Mouse (Mus musculus) hindbrain, embryonic 16.5 days (tissue): ENCODE measurements around the gene Epo. TPM values are rescaled to one million over a fixed set of nuclear protein-coding genes. Genes with fewer than 3 reads are reported as not detected.

Experiments used
- ATAC-seq: fragments of 200-750 bp; cut with Nextera tagmentation; 2 replicates; pipeline ENCODE4 v1.8.0; 2017; ENCODE audit warnings: moderate TSS enrichment, moderate library complexity
- H3K27ac ChIP-seq: fragments of 300-500 bp; sonication (generic); 2 replicates; pipeline ENCODE4 v1.5.1; 2014; ENCODE audit warnings: low read depth, mild to moderate bottlenecking, control low read depth, low read length, moderate library complexity
- H3K27me3 ChIP-seq: fragments of 300-500 bp; sonication (generic); replicated peaks from 2 replicates; pipeline ENCODE4 v1.6.1; 2014; ENCODE audit warnings: low read length; ENCODE audit not compliant: control insufficient read depth, insufficient read depth
- H3K36me3 ChIP-seq: fragments of 300-500 bp; sonication (generic); 2 replicates; pipeline ENCODE4 v1.6.1; 2014; ENCODE audit warnings: mild to moderate bottlenecking, low read length, moderate library complexity, mixed read lengths; ENCODE audit not compliant: control insufficient read depth, insufficient read depth
- H3K4me1 ChIP-seq: fragments of 300-500 bp; sonication (generic); 2 replicates; pipeline ENCODE4 v1.6.1; 2014; ENCODE audit warnings: low read depth, low read length; ENCODE audit not compliant: control insufficient read depth, insufficient read depth
- H3K4me2 ChIP-seq: fragments of 300-500 bp; sonication (generic); 2 replicates; pipeline ENCODE4 v1.6.1; 2014; ENCODE audit warnings: mild to moderate bottlenecking, low read length, control low read depth, moderate library complexity
- H3K4me3 ChIP-seq: fragments of 300-500 bp; sonication (generic); 2 replicates; pipeline ENCODE4 v1.5.1; 2014; ENCODE audit warnings: mild to moderate bottlenecking, low read length, control low read depth, moderate library complexity
- H3K9ac ChIP-seq: fragments of 300-500 bp; sonication (generic); 2 replicates; pipeline ENCODE4 v1.6.1; 2014; ENCODE audit warnings: low read depth, mild to moderate bottlenecking, control low read depth, low read length, moderate library complexity
- H3K9me3 ChIP-seq: fragments of 300-500 bp; sonication (generic); 2 replicates; pipeline ENCODE4 v1.6.1; 2014; ENCODE audit warnings: mild to moderate bottlenecking, low read length, moderate library complexity; ENCODE audit not compliant: control insufficient read depth
- WGBS: fragments of 180-500 bp; shearing (Covaris S2); extraction: QIAGEN DNeasy Blood & Tissue Kit; methylation state at CpG from one replicate; pipeline ENCODE4 v1.1.7; 2014; 5-methylcytosine and 5-hydroxymethylcytosine counted together
- microRNA-seq: library from miRNA; unstranded; fragments of <30 nt; microRNA quantifications from one replicate; pipeline ENCODE4, GENCODE M21; 2017
- polyA plus RNA-seq: library from polyadenylated mRNA; unstranded; fragments of >200 nt; fragmentation: Nextera tagmentation; extraction: Ambion mirVana; gene quantifications from 2 replicates; pipeline ENCODE4 v1.2.1, GENCODE M21; 2015

Gene Epo
- polyA plus RNA-seq, 1 experiment from 2014 or later = not detected

- WGBS = 80% methylated on average over 11 of the region's 11 CpGs
- Histone ChIP-seq H3K9ac (no peak overlapping the region), H3K4me2 (no peak overlapping the region), H3K27me3 (no peaks in the 10 kb centered on the region), H3K27ac (no peak overlapping the region), H3K36me3 (no peaks in the 10 kb centered on the region), H3K9me3 (no peaks in the 10 kb centered on the region), H3K4me1 (no peaks in the 10 kb centered on the region), H3K4me3 (no peak overlapping the region)
- ATAC-seq = no peak
These were observed 92.7 kb downstream of the Epo start for GRCm38 (mm10) chr5:137440216-137440855.

- no peak; the same call in 1 of the 2 replicates for ATAC-seq
- no peaks in the 10 kb centered on the region for H3K9me3 ChIP-seq
- H3K27ac ChIP-seq = no peak overlapping the region; the same call in 1 of the 2 replicates
- no peaks in the 10 kb centered on the region for H3K27me3 ChIP-seq
- H3K9ac ChIP-seq = no peak overlapping the region
- 24% methylated on average over 6 of the region's 6 CpGs for WGBS
- no peak overlapping the region for H3K4me2 ChIP-seq
- no peak overlapping the region for H3K4me3 ChIP-seq
- no peaks in the 10 kb centered on the region for H3K36me3 ChIP-seq
- no peaks in the 10 kb centered on the region for H3K4me1 ChIP-seq
These were observed 99.2 kb downstream of the Epo start for GRCm38 (mm10) chr5:137433889-137434288.

Small RNAs within 50 kb of the gene (microRNA-seq; reads per million reads assigned to microRNA genes)
- 1.5 reads per million for gene Mir6418

Other genes starting within 250 kb of the Epo start
- 86.8 and 102 TPM in 2 replicates for gene Ache, start 245.7 kb downstream of the Epo start, polyA plus RNA-seq
- gene Ufsp1, start 238.6 kb downstream of the Epo start, polyA plus RNA-seq = 25.5 and 29.6 TPM in 2 replicates
- gene Srrt, start 225.6 kb downstream of the Epo start, polyA plus RNA-seq = 88.1 and 100 TPM in 2 replicates
- 13.2 and 17.3 TPM in 2 replicates for gene Trip6, start 218.8 kb downstream of the Epo start, polyA plus RNA-seq
- gene Slc12a9, start 199.6 kb downstream of the Epo start, polyA plus RNA-seq = 24.5 and 26.7 TPM in 2 replicates
- 5.8 and 9.2 TPM in 2 replicates for gene Ephb4, start 183.1 kb downstream of the Epo start, polyA plus RNA-seq
- 0.19 and 0.24 TPM in 2 replicates for gene Zan, start 56.2 kb downstream of the Epo start, polyA plus RNA-seq
- gene Pop7, start 30.7 kb downstream of the Epo start, polyA plus RNA-seq = 79.3 and 87.0 TPM in 2 replicates
- gene Gigyf1, start 14.7 kb downstream of the Epo start, polyA plus RNA-seq = 11.8 and 16.3 TPM in 2 replicates
- gene Gnb2, start 268 bp upstream of the Epo start, polyA plus RNA-seq = 519 and 521 TPM in 2 replicates
- gene Actl6b, start 20.3 kb upstream of the Epo start, polyA plus RNA-seq = 268 and 271 TPM in 2 replicates
- gene Tfr2, start 36.6 kb upstream of the Epo start, polyA plus RNA-seq = 7.9 and 8.4 TPM in 2 replicates
- gene Mospd3, start 67.8 kb upstream of the Epo start, polyA plus RNA-seq = 60.0 and 63.4 TPM in 2 replicates
- gene Pcolce, start 80.5 kb upstream of the Epo start, polyA plus RNA-seq = 23.3 and 25.7 TPM in 2 replicates
- not detected in 2 replicates for gene Fbxo24, start 95.8 kb upstream of the Epo start, polyA plus RNA-seq
- gene Lrch4, start 95.9 kb upstream of the Epo start, polyA plus RNA-seq = 14.9 and 21.6 TPM in 2 replicates
- gene Gm20605, start 95.9 kb upstream of the Epo start, polyA plus RNA-seq = 7.4 and 7.6 TPM in 2 replicates
- gene Sap25, start 108.1 kb upstream of the Epo start, polyA plus RNA-seq = 3.4 and 6.6 TPM in 2 replicates
- 0.11 and 0.16 TPM in 2 replicates for gene Irs3, start 112.5 kb upstream of the Epo start, polyA plus RNA-seq
- gene Agfg2, start 151.5 kb upstream of the Epo start, polyA plus RNA-seq = 20.1 and 21.7 TPM in 2 replicates
- 44.0 and 50.2 TPM in 2 replicates for gene Nyap1, start 208.4 kb upstream of the Epo start, polyA plus RNA-seq
- gene Tsc22d4, start 212.5 kb upstream of the Epo start, polyA plus RNA-seq = 101 and 150 TPM in 2 replicates
- gene Ppp1r35, start 245.6 kb upstream of the Epo start, polyA plus RNA-seq = 34.9 and 41.8 TPM in 2 replicates